Mouse (Mus musculus) bone marrow macrophage, adult 2 months (primary cell): Measurements from ENCODE around the gene Olfr594. TPM values are rescaled to one million over a fixed set of nuclear protein-coding genes. Genes with fewer than 3 reads are reported as not detected.
"Not testable (repeated sequence)": the region's sequence is repeated elsewhere in the genome, so short reads cannot be mapped to it uniquely, and the experiment has no call there.

Experiments used
- H3K27ac ChIP-seq: 2 replicates; pipeline ENCODE4 v1.5.1; 2012; ENCODE audit warnings: low read depth, low read length; ENCODE audit not compliant: insufficient read depth
- H3K4me1 ChIP-seq: 2 replicates; pipeline ENCODE4 v1.6.1; 2012; ENCODE audit warnings: low read length; ENCODE audit not compliant: control insufficient read depth, insufficient read depth
- H3K4me3 ChIP-seq: 2 replicates; pipeline ENCODE4 v1.5.1; 2012; ENCODE audit warnings: mild to moderate bottlenecking, low read length, moderate library complexity; ENCODE audit not compliant: insufficient read depth
- CTCF ChIP-seq: IDR thresholded peaks from 2 replicates; pipeline ENCODE4 v1.5.1; 2012; ENCODE audit warnings: low read depth, mild to moderate bottlenecking, low read length, moderate library complexity
- POLR2A ChIP-seq: IDR thresholded peaks from 2 replicates; pipeline ENCODE4 v1.6.1; 2012; ENCODE audit warnings: mild to moderate bottlenecking, low read depth, low read length, borderline replicate concordance
- polyA plus RNA-seq: library from polyadenylated mRNA; stranded (reverse); fragments of >200 nt; gene quantifications from 2 replicates; pipeline ENCODE4 v1.2.4, GENCODE M21; 2012; ENCODE audit not compliant: missing spikeins, insufficient read depth, insufficient read length

Gene Olfr594
- polyA plus RNA-seq: not detected in 2 replicates

DNA sequence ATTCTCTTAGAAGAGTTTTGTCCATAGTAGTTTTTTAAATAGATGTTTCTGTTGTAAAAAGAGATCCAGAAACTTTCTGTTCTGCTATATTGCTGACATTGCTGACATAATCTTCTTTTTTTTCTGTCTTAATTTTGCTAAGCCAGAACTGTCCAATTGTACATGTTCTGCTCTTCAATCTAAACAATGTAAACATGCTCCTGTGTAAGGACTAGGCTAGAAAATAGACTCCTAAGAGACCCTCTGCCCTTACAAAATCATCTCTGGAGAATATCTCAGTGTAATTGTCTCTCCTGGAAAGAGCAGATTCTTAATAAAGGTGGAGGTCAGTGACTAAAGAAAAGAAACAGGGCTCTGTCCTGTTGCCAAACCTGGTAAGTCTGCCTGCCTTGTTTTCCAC lies at the start of gene Olfr594:
Gene Olfr594 (plus strand): TSS at position 301 of the 400 bp plus-strand sequence.
- no peak for TF ChIP-seq CTCF
- TF ChIP-seq POLR2A: no peak
- H3K4me1 ChIP-seq: no peaks in the 10 kb centered on the region
- H3K4me3 ChIP-seq: no peak within 1 kb of the TSS
- no peak within 1 kb of the TSS for H3K27ac ChIP-seq

DNA sequence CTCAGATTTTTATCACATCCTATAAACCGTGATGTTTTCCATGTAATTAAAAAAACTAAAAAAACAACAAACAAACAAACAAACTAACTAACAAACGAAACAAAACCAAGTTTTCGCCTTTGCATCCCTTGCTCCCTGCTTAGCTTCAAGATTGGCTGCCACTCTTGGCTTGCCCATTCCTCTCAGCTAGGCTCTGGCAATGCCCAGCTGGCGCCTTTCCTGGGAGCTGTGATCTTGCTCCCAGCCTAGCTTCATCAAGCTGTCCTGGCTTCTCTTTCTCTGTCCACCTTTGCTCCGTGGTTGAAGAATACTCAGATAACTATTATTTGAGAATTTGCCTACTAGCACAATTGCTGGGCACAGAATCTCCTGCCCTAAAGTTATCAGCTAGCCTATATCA lies 47.1 kb upstream of the Olfr594 start:
- Histone ChIP-seq H3K4me3 (no peak overlapping the region), H3K27ac (no peak overlapping the region), H3K4me1 (no peaks in the 10 kb centered on the region)
- TF ChIP-seq CTCF (no peak), POLR2A (no peak)

DNA sequence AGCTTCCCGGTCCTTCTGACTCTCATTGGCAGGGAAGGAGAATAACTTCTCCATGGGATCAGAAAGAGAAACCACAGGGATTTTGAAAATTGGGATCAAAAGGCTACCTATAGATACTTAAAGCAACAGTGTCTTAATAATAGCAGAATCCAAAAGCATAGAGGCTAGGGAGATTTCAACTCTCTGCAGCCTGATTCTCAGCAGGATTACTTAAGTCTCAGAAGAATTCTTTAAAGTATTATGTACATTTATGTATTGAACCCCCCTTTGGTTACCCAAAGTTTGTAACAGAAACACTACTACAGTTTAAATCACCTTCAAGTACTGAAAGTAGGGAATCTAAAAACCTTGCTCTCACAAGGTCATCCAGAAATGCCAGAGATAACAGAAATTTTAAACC lies 38.6 kb upstream of the Olfr594 start, which contains the start of gene Olfr591:
Gene Olfr591 (minus strand): TSS at position 101 of the 400 bp plus-strand sequence.
- no peak for TF ChIP-seq POLR2A
- no peak for TF ChIP-seq CTCF
- Histone ChIP-seq H3K4me3 (no peak within 1 kb of the TSS), H3K4me1 (no peaks in the 10 kb centered on the region), H3K27ac (no peak within 1 kb of the TSS)

DNA sequence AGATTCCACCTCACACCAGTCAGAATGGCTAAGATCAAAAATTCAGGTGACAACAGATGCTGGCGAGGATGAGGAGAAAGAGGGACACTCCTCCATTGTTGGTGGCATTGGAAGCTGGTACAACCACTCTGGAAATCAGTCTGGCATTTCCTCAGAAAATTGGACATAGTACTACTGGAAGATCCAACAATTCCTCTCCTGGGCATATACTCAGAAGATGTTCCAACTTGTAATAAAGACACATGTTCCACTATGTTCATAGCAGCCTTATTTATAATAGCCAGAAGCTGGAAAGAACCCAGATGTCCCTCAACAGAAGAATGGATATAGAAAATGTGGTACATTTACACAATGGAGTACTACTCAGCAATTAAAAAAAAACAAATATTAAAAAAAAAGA lies 32.3 kb upstream of the Olfr594 start, which contains the start of gene Olfr592:
Gene Olfr592 (plus strand): TSS at position 301 of the 400 bp plus-strand sequence.
- not testable (repeated sequence) for H3K4me1 ChIP-seq, H3K27ac ChIP-seq, H3K4me3 ChIP-seq

DNA sequence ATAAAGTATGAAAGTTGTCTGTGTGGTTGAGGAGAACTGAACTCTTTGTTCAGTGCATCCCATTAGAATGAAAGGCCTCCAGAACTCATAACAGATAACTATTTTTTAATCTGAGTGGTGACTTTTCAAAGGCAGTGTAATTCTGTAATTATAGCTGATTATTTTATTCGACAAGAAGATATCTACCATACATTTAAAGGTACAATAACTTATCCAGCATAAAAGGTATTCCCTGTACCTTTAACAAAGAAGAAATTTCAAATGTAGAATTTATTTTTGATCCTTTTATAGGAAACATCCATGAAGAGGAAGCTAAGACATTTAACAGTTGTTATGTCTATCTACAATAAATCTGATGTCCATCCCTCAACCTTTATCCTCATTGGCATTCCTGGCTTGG lies 5.2 kb upstream of the Olfr594 start, which contains the start of gene Olfr593:
Gene Olfr593 (plus strand): TSS at position 301 of the 400 bp plus-strand sequence.
- H3K4me1 ChIP-seq: no peaks in the 10 kb centered on the region
- TF ChIP-seq POLR2A: no peak
- no peak within 1 kb of the TSS for H3K27ac ChIP-seq
- H3K4me3 ChIP-seq: no peak within 1 kb of the TSS

DNA sequence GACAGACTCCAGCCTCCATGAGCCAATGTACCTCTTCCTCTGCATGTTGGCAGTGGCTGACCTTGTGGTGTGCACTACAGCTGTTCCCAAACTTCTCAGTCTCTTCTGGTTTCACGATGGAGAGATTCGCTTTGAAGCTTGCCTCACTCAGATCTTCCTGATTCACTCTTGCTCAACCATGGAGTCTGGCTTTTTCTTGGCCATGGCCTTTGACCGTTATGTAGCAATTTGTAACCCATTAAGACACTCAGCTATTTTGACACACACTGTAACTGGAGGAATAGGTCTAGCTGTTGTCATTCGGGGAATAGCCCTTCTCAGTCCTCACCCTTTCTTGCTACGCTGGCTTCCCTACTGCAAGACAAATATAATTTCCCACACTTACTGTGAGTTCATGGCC lies 4.7 kb upstream of the Olfr594 start:
- not testable (repeated sequence) for H3K27ac ChIP-seq, H3K4me3 ChIP-seq, H3K4me1 ChIP-seq

DNA sequence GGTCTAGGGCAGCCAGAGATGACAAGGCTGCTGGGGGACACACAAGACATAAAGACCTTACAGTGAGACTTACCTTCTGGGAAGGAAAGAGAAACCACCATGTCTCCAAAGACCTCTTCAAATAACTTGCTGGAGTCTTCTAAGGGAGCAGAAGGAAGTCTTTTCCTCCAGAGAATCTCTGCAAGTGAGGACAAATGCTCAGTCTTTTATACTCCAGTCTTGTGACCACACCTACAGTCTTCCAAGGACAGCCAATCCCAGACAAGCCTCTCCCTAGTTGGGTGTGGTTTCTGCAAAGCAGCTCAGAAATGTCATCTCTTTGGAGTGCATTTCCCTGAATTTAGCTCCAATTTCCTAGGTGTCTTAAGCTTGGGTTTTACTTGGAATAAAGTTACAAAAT lies 35.6 kb downstream of the Olfr594 start, which contains the start of gene Usp17ld:
Gene Usp17ld (minus strand): TSS at position 101 of the 400 bp plus-strand sequence.
- H3K27ac ChIP-seq, H3K4me1 ChIP-seq, H3K4me3 ChIP-seq: not testable (repeated sequence)

Other genes starting within 250 kb of the Olfr594 start
- not detected in 2 replicates for gene Olfr577, start 241.1 kb upstream of the Olfr594 start, polyA plus RNA-seq
- gene Olfr578, start 227.7 kb upstream of the Olfr594 start, polyA plus RNA-seq: not detected in 2 replicates
- not detected in 2 replicates for gene Olfr582, start 179.0 kb upstream of the Olfr594 start, polyA plus RNA-seq
- not detected in 2 replicates for gene Olfr583, start 165.7 kb upstream of the Olfr594 start, polyA plus RNA-seq
- not detected in 2 replicates for gene Olfr584, start 135.1 kb upstream of the Olfr594 start, polyA plus RNA-seq
- not detected in 2 replicates for gene Olfr585, start 119.3 kb upstream of the Olfr594 start, polyA plus RNA-seq
- not detected in 2 replicates for gene Olfr586, start 91.4 kb upstream of the Olfr594 start, polyA plus RNA-seq
- gene Olfr588-ps1, start 76.1 kb upstream of the Olfr594 start, polyA plus RNA-seq: not detected in 2 replicates
- gene Olfr589, start 60.6 kb upstream of the Olfr594 start, polyA plus RNA-seq: not detected in 2 replicates
- gene Olfr591, start 38.7 kb upstream of the Olfr594 start, polyA plus RNA-seq: not detected in 2 replicates
- not detected in 2 replicates for gene Olfr592, start 32.2 kb upstream of the Olfr594 start, polyA plus RNA-seq
- not detected in 2 replicates for gene Olfr593, start 5.1 kb upstream of the Olfr594 start, polyA plus RNA-seq
- gene Usp17ld, start 35.5 kb downstream of the Olfr594 start, polyA plus RNA-seq: not detected in 2 replicates
- not detected in 2 replicates for gene Olfr596, start 88.7 kb downstream of the Olfr594 start, polyA plus RNA-seq
- 0.29 TPM in 1 of 2 replicates, not detected in the other for gene Olfr597, start 99.3 kb downstream of the Olfr594 start, polyA plus RNA-seq
- not detected in 2 replicates for gene Olfr598, start 106.6 kb downstream of the Olfr594 start, polyA plus RNA-seq
- not detected in 2 replicates for gene Olfr599, start 118.9 kb downstream of the Olfr594 start, polyA plus RNA-seq
- gene Olfr600, start 132.7 kb downstream of the Olfr594 start, polyA plus RNA-seq: not detected in 2 replicates
- gene Olfr601, start 145.7 kb downstream of the Olfr594 start, polyA plus RNA-seq: not detected in 2 replicates
- not detected in 2 replicates for gene Olfr603, start 169.2 kb downstream of the Olfr594 start, polyA plus RNA-seq
- not detected in 2 replicates for gene Usp17lc, start 198.1 kb downstream of the Olfr594 start, polyA plus RNA-seq
- gene Olfr605, start 228.4 kb downstream of the Olfr594 start, polyA plus RNA-seq: not detected in 2 replicates
- not detected in 2 replicates for gene Olfr606, start 232.1 kb downstream of the Olfr594 start, polyA plus RNA-seq
- gene Olfr607, start 247.2 kb downstream of the Olfr594 start, polyA plus RNA-seq: not detected in 2 replicates